13 mouse cellular contexts compared by ENCODE assay signal in genomic region chr14:122883410-122883806, GRCm38 (mm10). TPM values are rescaled to one million over a fixed set of nuclear protein-coding genes. Genes with fewer than 3 reads are reported as not detected.
DNase-seq lines count a peak whose midpoint lies in the region; ATAC-seq lines count a peak whose summit lies in the region.
"Had no signal": no experiment of that assay in that cellular context is flagged by ENCODE, and none has a peak within 500 bp of the region (broad histone marks: within the 10 kb centered on the region; RNA-seq: fewer than 3 reads in every experiment).

No protein-coding gene starts in this region.

- 0 out of 2 replicates have a peak, but pooled peaks have one; percentile 18 for ATAC-seq in kidney, embryonic 15.5 days (replicated peaks; ENCODE audit: low FRiP score)
- peak; percentile 49 for ATAC-seq in forebrain, embryonic 11.5 days (replicated peaks; ENCODE audit: low FRiP score)
- ATAC-seq in hindbrain, embryonic 13.5 days (ENCODE audit: low FRiP score): peak; percentile 25
- peak; percentile 56 for ATAC-seq in midbrain, embryonic 15.5 days (replicated peaks)

- 79% methylated on average over 4 of the region's 4 CpGs for WGBS in kidney, embryonic 15.5 days
- 48% methylated on average over 4 of the region's 4 CpGs for WGBS in forebrain, embryonic 11.5 days
- 46% methylated on average over 4 of the region's 4 CpGs for WGBS in hindbrain, embryonic 13.5 days
- 35% methylated on average over 4 of the region's 4 CpGs for WGBS in midbrain, embryonic 15.5 days

- no peaks in the 10 kb centered on the region for H3K9me3 ChIP-seq in kidney, embryonic 15.5 days (replicated peaks)
- H3K9me3 ChIP-seq in forebrain, embryonic 11.5 days (ENCODE audit: control insufficient read depth, low read length): no peaks in the 10 kb centered on the region
- no peaks in the 10 kb centered on the region for H3K9me3 ChIP-seq in hindbrain, embryonic 13.5 days
- no peaks in the 10 kb centered on the region for H3K9me3 ChIP-seq in midbrain, embryonic 15.5 days
- H3K9me3 ChIP-seq: heart, embryonic 15.5 days; liver, embryonic 15.5 days had no signal

- no peak overlapping the region for H3K4me3 ChIP-seq in kidney, embryonic 15.5 days (replicated peaks)
- no peak overlapping the region for H3K4me3 ChIP-seq in forebrain, embryonic 11.5 days (ENCODE audit: low read depth, low read length)
- H3K4me3 ChIP-seq in hindbrain, embryonic 13.5 days: no peak overlapping the region
- no peak overlapping the region for H3K4me3 ChIP-seq in midbrain, embryonic 15.5 days
- H3K4me3 ChIP-seq: heart, embryonic 15.5 days; liver, embryonic 15.5 days; myocyte had no signal

- no peaks in the 10 kb centered on the region for H3K27me3 ChIP-seq in kidney, embryonic 15.5 days
- no peaks in the 10 kb centered on the region for H3K27me3 ChIP-seq in forebrain, embryonic 11.5 days (ENCODE audit: control insufficient read depth, insufficient read depth, low read length)
- H3K27me3 ChIP-seq in hindbrain, embryonic 13.5 days: peaks cover 7% of the 10 kb centered on the region; the same call in 1 of the 2 replicates
- H3K27me3 ChIP-seq in midbrain, embryonic 15.5 days (replicated peaks): no peaks in the 10 kb centered on the region
- H3K27me3 ChIP-seq: heart, embryonic 15.5 days; liver, embryonic 15.5 days had no signal

- H3K27ac ChIP-seq in kidney, embryonic 15.5 days: no peak overlapping the region
- peak overlapping the region; percentile 4; the same call in 1 of the 2 replicates for H3K27ac ChIP-seq in forebrain, embryonic 11.5 days (ENCODE audit: low read depth, low read length)
- H3K27ac ChIP-seq in hindbrain, embryonic 13.5 days: peak overlapping the region; percentile 88
- H3K27ac ChIP-seq in midbrain, embryonic 15.5 days: peak overlapping the region; percentile 32; the same call in 1 of the 2 replicates
- H3K27ac ChIP-seq: heart, embryonic 15.5 days; liver, embryonic 15.5 days had no signal

- DNase-seq in kidney, adult 18-20 months: no peak
- DNase-seq in forebrain, embryonic 11.5 days (ENCODE audit: low spot score): no peak
- no peak for DNase-seq in thymus, postnatal 25 days
- DNase-seq in urinary bladder, postnatal 25 days (ENCODE audit: low spot score): no peak
- no peak for DNase-seq in left cerebral cortex, adult 9 months (ENCODE audit: low spot score in 2 of 2)
- DNase-seq: cerebellum, adult 9-11 months; lung, postnatal 36 days had no signal

- no peak overlapping the region for H3K9ac ChIP-seq in kidney, embryonic 15.5 days
- no peak overlapping the region for H3K9ac ChIP-seq in forebrain, embryonic 11.5 days (ENCODE audit: low read length)
- no peak overlapping the region for H3K9ac ChIP-seq in hindbrain, embryonic 13.5 days
- H3K9ac ChIP-seq in midbrain, embryonic 15.5 days: no peak overlapping the region
- H3K9ac ChIP-seq: heart, embryonic 15.5 days; liver, embryonic 15.5 days had no signal

- H3K4me2 ChIP-seq in kidney, embryonic 15.5 days: no peak overlapping the region
- H3K4me2 ChIP-seq in forebrain, embryonic 11.5 days (ENCODE audit: low read depth, low read length, severe bottlenecking): no peak overlapping the region
- H3K4me2 ChIP-seq in hindbrain, embryonic 13.5 days: no peak overlapping the region
- H3K4me2 ChIP-seq in midbrain, embryonic 15.5 days: no peak overlapping the region
- H3K4me2 ChIP-seq: heart, embryonic 15.5 days; liver, embryonic 15.5 days had no signal

- H3K4me1 ChIP-seq in kidney, embryonic 15.5 days: peaks cover 24% of the 10 kb centered on the region
- peaks cover 22% of the 10 kb centered on the region; the same call in 1 of the 2 replicates for H3K4me1 ChIP-seq in forebrain, embryonic 11.5 days (replicated peaks; ENCODE audit: control insufficient read depth, insufficient read depth, low read length)
- peaks cover 40% of the 10 kb centered on the region for H3K4me1 ChIP-seq in hindbrain, embryonic 13.5 days (replicated peaks)
- H3K4me1 ChIP-seq in midbrain, embryonic 15.5 days: peaks cover 26% of the 10 kb centered on the region
- H3K4me1 ChIP-seq: liver, embryonic 15.5 days had no signal

- no peaks in the 10 kb centered on the region for H3K36me3 ChIP-seq in kidney, embryonic 15.5 days
- H3K36me3 ChIP-seq in forebrain, embryonic 11.5 days (ENCODE audit: control insufficient read depth, insufficient read depth, low read length): no peaks in the 10 kb centered on the region
- H3K36me3 ChIP-seq in hindbrain, embryonic 13.5 days: no peaks in the 10 kb centered on the region
- no peaks in the 10 kb centered on the region for H3K36me3 ChIP-seq in midbrain, embryonic 15.5 days (replicated peaks)
- H3K36me3 ChIP-seq: heart, embryonic 15.5 days; liver, embryonic 15.5 days had no signal

RNA-seq across cellular contexts. Expression of gene Ggact, which starts 30.1 kb away (rescaled TPM):
- polyA plus RNA-seq in kidney, embryonic 15.5 days (2015; fragmentation: Nextera tagmentation; extraction: Ambion mirVana): 17.0 and 17.3 TPM in 2 replicates
- polyA plus RNA-seq in forebrain, embryonic 11.5 days (2014; fragmentation: Nextera tagmentation; extraction: Ambion mirVana): 5.9 and 6.5 TPM in 2 replicates
- 6.8 and 8.0 TPM in 2 replicates for polyA plus RNA-seq in hindbrain, embryonic 13.5 days (2015; fragmentation: Nextera tagmentation; extraction: Ambion mirVana)
- polyA plus RNA-seq in midbrain, embryonic 15.5 days (2015; fragmentation: Nextera tagmentation; extraction: Ambion mirVana): 10.3 TPM in 2 replicates
